Mouse (Mus musculus) myocyte (in vitro differentiated cells): ENCODE measurements around the gene Psmb3. TPM values are rescaled to one million over a fixed set of nuclear protein-coding genes. Genes with fewer than 3 reads are reported as not detected.

ENCODE experiments used
- H3K27me3 ChIP-seq: one replicate; pipeline ENCODE4 v1.6.1; 2011; ENCODE audit not compliant: control insufficient read depth, insufficient read depth, insufficient read length
- H3K36me3 ChIP-seq: one replicate; pipeline ENCODE4 v1.6.1; 2011; ENCODE audit not compliant: control insufficient read depth, insufficient read depth
- H3K4me2 ChIP-seq: one replicate; pipeline ENCODE4 v1.6.1; 2011; ENCODE audit warnings: low read depth, control low read depth
- H3K4me3 ChIP-seq: one replicate; pipeline ENCODE4 v1.5.1; 2011; ENCODE audit warnings: mild to moderate bottlenecking, control low read depth, moderate library complexity
- H3K79me2 ChIP-seq: one replicate; pipeline ENCODE4 v1.6.1; 2011; ENCODE audit not compliant: control insufficient read depth, insufficient read depth
- H3ac ChIP-seq: one replicate; pipeline ENCODE4 v1.6.1; 2011; ENCODE audit not compliant: control insufficient read depth, insufficient read length
- CEBPB ChIP-seq: IDR thresholded peaks from 2 replicates; pipeline ENCODE4 v1.6.1; 2011; ENCODE audit warnings: mild to moderate bottlenecking, moderate library complexity; ENCODE audit not compliant: poor library complexity, insufficient read depth, severe bottlenecking
- E2F4 ChIP-seq: IDR thresholded peaks from one replicate; pipeline ENCODE4 v1.6.1; 2011; ENCODE audit warnings: mild to moderate bottlenecking, control low read depth, moderate library complexity; ENCODE audit not compliant: insufficient read depth
- MAX ChIP-seq: IDR thresholded peaks from one replicate; pipeline ENCODE4 v1.6.1; 2011; ENCODE audit warnings: low read depth, mild to moderate bottlenecking, control low read depth
- MYOD1 ChIP-seq, 3 experiments: IDR thresholded peaks; one replicate each; pipeline ENCODE4 v1.6.1; 2011; ENCODE audit warnings: control low read depth in 2 of 3, low read depth in 2 of 3, mild to moderate bottlenecking in 2 of 3, moderate library complexity in 1 of 3; ENCODE audit not compliant: insufficient read length in 2 of 3, control insufficient read depth in 1 of 3
- MYOG ChIP-seq, 3 experiments: IDR thresholded peaks; one replicate each; pipeline ENCODE4 v1.6.1; 2011; ENCODE audit warnings: control low read depth in 2 of 3, low read depth in 2 of 3, mild to moderate bottlenecking in 2 of 3; ENCODE audit not compliant: insufficient read length in 2 of 3, control insufficient read depth in 1 of 3, insufficient read depth in 1 of 3
- POLR2A ChIP-seq: IDR thresholded peaks from one replicate; pipeline ENCODE4 v1.6.1; 2011; ENCODE audit warnings: low read depth, mild to moderate bottlenecking, control low read depth, moderate library complexity; ENCODE audit not compliant: insufficient read length
- POLR2AphosphoS2 ChIP-seq: IDR thresholded peaks from one replicate; pipeline ENCODE4 v1.6.1; 2011; ENCODE audit warnings: low read depth, control low read depth; ENCODE audit not compliant: insufficient read length
- REST ChIP-seq: IDR thresholded peaks from one replicate; pipeline ENCODE4 v1.6.1; 2011; ENCODE audit warnings: mild to moderate bottlenecking, control low read depth, moderate library complexity; ENCODE audit not compliant: insufficient read depth, insufficient read length
- SRF ChIP-seq: IDR thresholded peaks from one replicate; pipeline ENCODE4 v1.6.1; 2011; ENCODE audit warnings: low read depth; ENCODE audit not compliant: control insufficient read depth, insufficient read length
- TCF12 ChIP-seq: IDR thresholded peaks from one replicate; pipeline ENCODE4 v1.6.1; 2011; ENCODE audit warnings: mild to moderate bottlenecking, control low read depth; ENCODE audit not compliant: poor library complexity, insufficient read depth, severe bottlenecking
- TCF3 ChIP-seq: IDR thresholded peaks from one replicate; pipeline ENCODE4 v1.6.1; 2011; ENCODE audit warnings: low read depth, control low read depth; ENCODE audit not compliant: insufficient read length
- USF1 ChIP-seq: IDR thresholded peaks from one replicate; pipeline ENCODE4 v1.6.1; 2011; ENCODE audit warnings: low read depth, mild to moderate bottlenecking, control low read depth, moderate library complexity
- polyA plus RNA-seq: library from polyadenylated mRNA; unstranded; fragments of >200 nt; fragmentation: generic; extraction: Trizol; gene quantifications from one replicate; pipeline ENCODE4 v1.2.1, GENCODE M21; 2012; ENCODE audit warnings: missing spikeins

Gene Psmb3
- polyA plus RNA-seq, 1 experiment = 694 TPM

DNA sequence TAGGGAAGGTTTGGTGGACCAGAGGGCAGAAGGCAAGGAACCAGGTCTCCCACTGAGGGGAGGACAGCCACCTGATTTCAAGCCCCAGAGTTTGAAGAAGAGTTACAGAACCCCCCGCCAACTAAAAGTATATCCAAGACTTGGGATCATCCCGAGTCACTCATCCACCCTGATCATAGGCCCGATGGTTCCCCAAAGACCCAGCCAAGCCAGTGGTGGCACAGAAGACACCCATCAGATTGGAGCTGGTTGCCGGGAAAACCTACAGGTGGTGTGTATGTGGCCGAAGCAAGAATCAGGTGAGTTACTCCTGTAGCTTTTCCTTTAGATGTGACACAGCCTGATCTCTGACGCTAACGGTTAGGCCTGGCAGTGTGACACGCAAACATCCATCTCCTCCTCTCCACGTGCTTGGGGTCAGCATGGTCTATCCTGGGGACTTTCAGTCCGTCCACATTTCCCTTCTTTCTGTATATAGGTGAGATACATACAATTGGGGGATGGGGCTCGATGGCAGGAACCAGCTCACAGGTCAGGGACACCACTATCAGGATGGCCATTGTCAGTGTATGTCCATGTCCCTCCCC lies 16.8 kb upstream of the Psmb3 start:
- Histone ChIP-seq H3K4me2 (peak overlapping the region; percentile 92), H3K27me3 (no peaks in the 10 kb centered on the region), H3K36me3 (peaks cover 8% of the 10 kb centered on the region), H3K4me3 (peak overlapping the region; percentile 27), H3ac (no peak overlapping the region), H3K79me2 (no peaks in the 10 kb centered on the region)
- no peak for TF ChIP-seq CEBPB
- peak; percentile 9 for TF ChIP-seq POLR2AphosphoS2

DNA sequence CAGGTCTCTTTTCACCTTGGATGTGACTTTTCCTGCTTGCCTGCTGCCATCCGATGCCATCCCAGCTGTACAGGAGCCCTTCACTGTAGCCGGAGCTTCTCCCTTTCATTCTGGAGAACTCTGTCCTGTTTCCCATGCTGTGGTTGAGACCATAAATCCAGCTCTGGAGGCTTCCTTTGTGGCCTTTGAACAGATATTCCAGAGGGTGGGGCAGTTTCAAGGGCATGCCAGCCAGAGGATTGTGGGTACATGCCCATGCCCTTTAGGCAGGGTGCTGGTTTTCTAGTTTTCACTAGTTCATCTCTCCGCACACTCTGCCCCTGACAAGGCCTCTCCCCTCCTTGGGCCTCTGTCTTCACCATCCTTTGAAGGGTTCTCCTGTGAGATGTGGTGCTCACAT lies 16.1 kb upstream of the Psmb3 start:
- H3K27me3 ChIP-seq = no peaks in the 10 kb centered on the region
- peaks cover 13% of the 10 kb centered on the region for H3K36me3 ChIP-seq
- no peak overlapping the region for H3ac ChIP-seq
- H3K79me2 ChIP-seq = no peaks in the 10 kb centered on the region
- H3K4me3 ChIP-seq = peak overlapping the region; percentile 27
- H3K4me2 ChIP-seq = peak overlapping the region; percentile 92
- no peak for TF ChIP-seq USF1
- TF ChIP-seq MAX = no peak
- TF ChIP-seq REST = no peak
- no peak for TF ChIP-seq MYOG (IDR thresholded peaks at IDR 0.05; ENCODE audit: control insufficient read depth in 1 of 3, insufficient read depth in 1 of 3, insufficient read length in 2 of 3, low read depth in 2 of 3)

DNA sequence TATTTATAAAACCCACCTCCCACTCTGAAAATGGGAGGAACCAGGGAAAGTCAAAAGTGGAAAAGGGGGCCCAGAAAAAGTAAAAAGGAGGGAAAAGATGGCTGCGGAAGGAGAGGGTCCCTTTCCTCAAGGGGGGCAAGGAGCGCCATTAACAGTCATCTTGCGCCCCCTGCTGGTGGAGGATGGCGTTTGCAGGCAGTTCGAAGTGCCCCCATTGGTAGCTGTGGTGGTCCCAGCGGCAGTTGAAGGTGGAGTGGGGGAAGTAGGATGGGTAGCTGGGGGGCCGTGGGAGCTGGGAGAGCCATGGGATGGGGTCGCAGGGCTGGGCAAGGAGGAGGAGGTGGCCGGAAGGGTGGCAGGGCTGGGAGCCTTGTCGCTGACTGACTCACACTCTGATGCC lies 13.3 kb upstream of the Psmb3 start:
- no peak overlapping the region for H3ac ChIP-seq
- no peak overlapping the region for H3K4me3 ChIP-seq
- H3K4me2 ChIP-seq = no peak overlapping the region
- no peaks in the 10 kb centered on the region for H3K27me3 ChIP-seq
- peaks cover 5% of the 10 kb centered on the region for H3K79me2 ChIP-seq
- H3K36me3 ChIP-seq = peaks cover 14% of the 10 kb centered on the region
- no peak for TF ChIP-seq POLR2AphosphoS2
- no peak for TF ChIP-seq TCF3
- no peak for TF ChIP-seq USF1
- no peak for TF ChIP-seq TCF12
- TF ChIP-seq MYOG (IDR thresholded peaks at IDR 0.05; ENCODE audit: control insufficient read depth in 1 of 3, insufficient read depth in 1 of 3, insufficient read length in 2 of 3, low read depth in 2 of 3) = no peak
- TF ChIP-seq CEBPB = no peak
- TF ChIP-seq POLR2A = no peak
- peak in 1 of 3 experiments; percentile 7 for TF ChIP-seq MYOD1 (IDR thresholded peaks at IDR 0.05; ENCODE audit: control insufficient read depth in 1 of 3, insufficient read length in 2 of 3, low read depth in 2 of 3)

- Histone ChIP-seq H3K27me3 (no peaks in the 10 kb centered on the region), H3K36me3 (peaks cover 12% of the 10 kb centered on the region), H3ac (no peak overlapping the region), H3K4me3 (no peak overlapping the region), H3K79me2 (peaks cover 45% of the 10 kb centered on the region), H3K4me2 (no peak overlapping the region)
- no peak for TF ChIP-seq MYOG (IDR thresholded peaks at IDR 0.05; ENCODE audit: control insufficient read depth in 1 of 3, insufficient read depth in 1 of 3, insufficient read length in 2 of 3, low read depth in 2 of 3)
- TF ChIP-seq POLR2AphosphoS2 = no peak
- no peak for TF ChIP-seq REST
- TF ChIP-seq POLR2A = no peak
- no peak for TF ChIP-seq TCF12
- TF ChIP-seq CEBPB = no peak
- no peak for TF ChIP-seq USF1
- no peak for TF ChIP-seq MYOD1 (IDR thresholded peaks at IDR 0.05; ENCODE audit: control insufficient read depth in 1 of 3, insufficient read length in 2 of 3, low read depth in 2 of 3)
- TF ChIP-seq E2F4 = no peak
- TF ChIP-seq TCF3 = no peak
- TF ChIP-seq SRF = no peak
- no peak for TF ChIP-seq MAX
Measured at GRCm38 (mm10) chr11:97694435-97694834, 8.8 kb upstream of the Psmb3 start.

GRCm38 (mm10) chr11:97694921-97695711 lies 8.1 kb upstream of the Psmb3 start:
- Histone ChIP-seq H3K4me2 (no peak overlapping the region), H3K4me3 (no peak overlapping the region), H3K36me3 (peaks cover 11% of the 10 kb centered on the region), H3ac (no peak overlapping the region), H3K79me2 (peaks cover 45% of the 10 kb centered on the region), H3K27me3 (no peaks in the 10 kb centered on the region)
- no peak for TF ChIP-seq POLR2AphosphoS2
- no peak for TF ChIP-seq REST
- no peak for TF ChIP-seq CEBPB
- no peak for TF ChIP-seq E2F4
- no peak for TF ChIP-seq USF1
- no peak for TF ChIP-seq MYOD1 (IDR thresholded peaks at IDR 0.05; ENCODE audit: control insufficient read depth in 1 of 3, insufficient read length in 2 of 3, low read depth in 2 of 3)
- TF ChIP-seq POLR2A = no peak
- TF ChIP-seq MAX = no peak
- no peak for TF ChIP-seq TCF12
- no peak for TF ChIP-seq TCF3
- TF ChIP-seq MYOG (IDR thresholded peaks at IDR 0.05; ENCODE audit: control insufficient read depth in 1 of 3, insufficient read depth in 1 of 3, insufficient read length in 2 of 3, low read depth in 2 of 3) = no peak
- no peak for TF ChIP-seq SRF
